Mouse (Mus musculus) CH12.LX (cell line): ENCODE results near the gene Slc7a11.

Experiments used
- CTCF ChIP-seq, 2 experiments: IDR thresholded peaks in 1 of 2; conservative IDR thresholded peaks in 1 of 2; 2 replicates each; pipeline ENCODE4 v1.5.1; 2011 to 2012; ENCODE audit warnings: low read depth in 2 of 2, low read length in 2 of 2, improper control_type of control experiment in 1 of 2, inconsistent platforms in 1 of 2, mild to moderate bottlenecking in 1 of 2, moderate library complexity in 1 of 2
- ETS1 ChIP-seq: conservative IDR thresholded peaks from 2 replicates; pipeline ENCODE4 v1.6.1; 2012; ENCODE audit warnings: low read depth, mild to moderate bottlenecking, inconsistent platforms, low read length, improper control_type of control experiment, moderate library complexity
- NRF1 ChIP-seq: IDR thresholded peaks from 2 replicates; pipeline ENCODE4 v1.6.1; 2014; ENCODE audit warnings: low read depth, mild to moderate bottlenecking, inconsistent platforms, low read length, improper control_type of control experiment, moderate library complexity
- POLR2A ChIP-seq: IDR thresholded peaks from 2 replicates; pipeline ENCODE4 v1.6.1; 2011; ENCODE audit warnings: low read depth, mild to moderate bottlenecking, improper control_type of control experiment, low read length
- RCOR1 ChIP-seq: conservative IDR thresholded peaks from 2 replicates; pipeline ENCODE4 v1.6.1; 2012; ENCODE audit warnings: low read depth, mild to moderate bottlenecking, inconsistent platforms, low read length, improper control_type of control experiment
- USF2 ChIP-seq: conservative IDR thresholded peaks from 2 replicates; pipeline ENCODE4 v1.6.1; 2011; ENCODE audit warnings: low read depth, low read length, improper control_type of control experiment
- ZKSCAN1 ChIP-seq: IDR thresholded peaks from 2 replicates; pipeline ENCODE4 v1.6.1; 2012; ENCODE audit warnings: low read depth, inconsistent platforms, low read length, improper control_type of control experiment, borderline replicate concordance

GRCm38 (mm10) chr3:49987236-49987635, 456.2 kb downstream of the Slc7a11 start:
- TF ChIP-seq ZKSCAN1 = no peak
- TF ChIP-seq CTCF (conservative IDR thresholded peaks at IDR 0.05 in 1 of 2, IDR thresholded peaks at IDR 0.05 in 1 of 2; ENCODE audit: low read depth in 2 of 2, low read length in 2 of 2) = no peak
- no peak for TF ChIP-seq NRF1
- TF ChIP-seq USF2 = no peak
- TF ChIP-seq POLR2A = no peak
- no peak for TF ChIP-seq RCOR1
- no peak for TF ChIP-seq ETS1
